In genomic region chr8:70773833-70774232, GRCm38 (mm10) we compare ENCODE assay signal across 8 mouse cellular contexts. TPM values are rescaled to one million over a fixed set of nuclear protein-coding genes. Genes with fewer than 3 reads are reported as not detected.
A peak's percentile ranks its signal among the peaks of the same experiment; 100 is the strongest.
DNase-seq lines count a peak whose midpoint lies in the region; ATAC-seq lines count a peak whose summit lies in the region.

No protein-coding gene starts in this region.

- DNase-seq in 3T3-L1 (ENCODE audit: low read depth, low spot score) (peak; percentile 93), adipocyte (ENCODE audit: low spot score) (peak; percentile 92)
- DNase-seq in fibroblast of lung, adult 2 months (ENCODE audit: low read depth), result peak; percentile 76
- DNase-seq in heart, postnatal 10 days, result peak; percentile 90 to 93
- peak; percentile 86 to 94 for DNase-seq in kidney, postnatal 25 days
- DNase-seq in urinary bladder, postnatal 4 days (ENCODE audit: low spot score in 2 of 2), result peak; percentile 80 to 84
- DNase-seq in thymus, postnatal 4 days, result no peak

- intact Hi-C loops in heart, postnatal 10 days (cut with DNase I), result no loop called here

- ATAC-seq in megakaryocyte-erythroid progenitor cell, adult 5-6 weeks (replicated peaks; ENCODE audit: low FRiP score, low TSS enrichment, poor library complexity, severe bottlenecking), result peak; percentile 16; the same call in 1 of the 2 replicates

RNA-seq across cellular contexts. Expression of gene Pik3r2, which starts 2.7 kb away (rescaled TPM):
- total RNA-seq in heart, postnatal 10 days (2021), result 10 to 100 TPM; 37.1 to 40.2 TPM
- 30.7 and 51.4 TPM in 2 replicates for total RNA-seq in megakaryocyte-erythroid progenitor cell, adult 5-6 weeks (2014; fragmentation: Nextera tagmentation)
- 29.2 and 33.9 TPM in 2 replicates for total RNA-seq in megakaryocyte-erythroid progenitor cell, adult 5-6 weeks (2017)

RNA-seq across cellular contexts. Expression of gene Mpv17l2, which starts 13.1 kb away (rescaled TPM):
- total RNA-seq in heart, postnatal 10 days (2021), result 10 to 100 TPM; 32.0 to 39.7 TPM
- total RNA-seq in megakaryocyte-erythroid progenitor cell, adult 5-6 weeks (2014; fragmentation: Nextera tagmentation), result 58.3 and 111 TPM in 2 replicates
- 4.3 and 17.6 TPM in 2 replicates for total RNA-seq in megakaryocyte-erythroid progenitor cell, adult 5-6 weeks (2017)

RNA-seq across cellular contexts. Expression of gene Rab3a, which starts 19.4 kb away (rescaled TPM):
- 10 to 100 TPM; 37.3 to 38.9 TPM for total RNA-seq in heart, postnatal 10 days (2021)
- total RNA-seq in megakaryocyte-erythroid progenitor cell, adult 5-6 weeks (2014; fragmentation: Nextera tagmentation), result 1.8 and 7.0 TPM in 2 replicates
- total RNA-seq in megakaryocyte-erythroid progenitor cell, adult 5-6 weeks (2017), result 1.2 and 2.8 TPM in 2 replicates

RNA-seq across cellular contexts. Expression of gene Mast3, which starts 31.0 kb away (rescaled TPM):
- total RNA-seq in heart, postnatal 10 days (2021), result 1 to 10 TPM; 7.9 to 9.3 TPM
- total RNA-seq in megakaryocyte-erythroid progenitor cell, adult 5-6 weeks (2014; fragmentation: Nextera tagmentation), result 44.0 and 54.3 TPM in 2 replicates
- total RNA-seq in megakaryocyte-erythroid progenitor cell, adult 5-6 weeks (2017), result 6.2 and 7.3 TPM in 2 replicates

RNA-seq across cellular contexts. Expression of gene Il12rb1, which starts 34.4 kb away (rescaled TPM):
- under 1 TPM in 1 of 2 experiments, not detected in 1; 0.53 TPM for total RNA-seq in heart, postnatal 10 days (2021)
- total RNA-seq in megakaryocyte-erythroid progenitor cell, adult 5-6 weeks (2014; fragmentation: Nextera tagmentation), result 0.31 and 0.79 TPM in 2 replicates
- 1.6 and 2.0 TPM in 2 replicates for total RNA-seq in megakaryocyte-erythroid progenitor cell, adult 5-6 weeks (2017)

Comparison
In these comparisons a context has a peak if more than half of its experiments do, and no peak if none do; other contexts are left out.
1. RNA of gene Rab3a, which starts 19.4 kb away (total RNA-seq): 37.3 to 38.9 TPM in heart, postnatal 10 days; 1.2 to 7.0 TPM in megakaryocyte-erythroid progenitor cell, adult 5-6 weeks; every median in the first group is over 4 times any median in the second.